Mouse (Mus musculus): ENCODE data around the gene Birc5.

GRCm38 (mm10) chr11:117844997-117845396 is 4.1 kb upstream of the Birc5 start:
- TF ChIP-seq CTCF (IDR thresholded peaks at IDR 0.05; ENCODE audit: borderline replicate concordance, control insufficient read depth, extremely low read depth, insufficient read depth, low read length, poor library complexity) (no peak), POLR2A (IDR thresholded peaks at IDR 0.05; ENCODE audit: control insufficient read depth, extremely low read depth, insufficient read depth, low read length, poor library complexity) (no peak)
